Mouse (Mus musculus): ENCODE measurements around the gene Phf8.
"Not testable (repeated sequence)": the region's sequence is repeated elsewhere in the genome, so short reads cannot be mapped to it uniquely, and the experiment has no call there.

Phf8 gene

DNA sequence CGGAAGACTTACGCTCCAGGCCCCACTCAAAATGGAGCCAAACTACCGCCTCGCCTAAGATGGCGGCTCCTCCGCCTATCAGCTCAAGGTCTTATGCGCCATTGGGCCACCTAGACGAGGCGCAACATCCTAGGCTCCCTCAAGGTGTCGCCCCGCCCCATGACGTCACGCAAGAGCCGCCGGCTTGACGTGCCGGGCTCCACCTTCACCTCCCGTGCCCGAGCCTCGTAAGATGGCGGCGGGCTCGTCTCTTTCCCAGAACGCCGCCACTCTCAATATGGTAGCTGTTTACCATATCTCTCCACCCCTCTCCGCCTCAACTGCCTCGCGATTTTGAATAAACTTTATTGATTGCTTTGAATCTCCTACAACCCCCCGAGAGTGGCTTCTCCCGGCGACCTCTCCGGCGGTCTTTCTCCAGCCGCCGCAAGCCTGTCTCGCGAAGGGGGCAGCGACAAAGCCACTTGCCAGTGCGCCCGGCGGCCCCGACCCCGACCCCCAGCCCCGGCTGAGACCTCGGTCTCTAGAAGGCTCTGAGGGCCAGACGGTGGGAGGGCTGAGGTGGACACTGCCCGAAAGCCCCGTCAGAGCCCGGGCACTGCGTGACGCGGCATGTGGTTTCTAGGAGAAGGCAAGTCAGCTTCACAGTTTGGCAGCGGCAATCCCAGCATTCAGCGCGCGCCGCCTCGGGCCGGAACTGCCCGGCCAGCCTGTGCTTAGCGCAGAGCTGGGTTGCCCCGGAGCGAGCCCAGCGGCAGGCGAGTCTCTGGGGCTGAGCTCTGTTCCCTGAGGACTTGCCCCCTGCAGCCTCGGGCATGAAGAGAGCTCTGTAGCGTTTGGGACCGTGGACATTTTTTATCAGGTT lies at the start of gene Phf8:
Phf8 (plus strand) TSS at position 215 of the 865 bp plus-strand sequence.
- in situ Hi-C loops (cut with MboI; ENCODE audit: low sequenced_read_pairs): no loop called here

GRCm38 (mm10) chrX:151488128-151488527 lies 32.3 kb upstream of the Phf8 start:
- in situ Hi-C loops (cut with MboI; ENCODE audit: low sequenced_read_pairs): no loop called here

DNA sequence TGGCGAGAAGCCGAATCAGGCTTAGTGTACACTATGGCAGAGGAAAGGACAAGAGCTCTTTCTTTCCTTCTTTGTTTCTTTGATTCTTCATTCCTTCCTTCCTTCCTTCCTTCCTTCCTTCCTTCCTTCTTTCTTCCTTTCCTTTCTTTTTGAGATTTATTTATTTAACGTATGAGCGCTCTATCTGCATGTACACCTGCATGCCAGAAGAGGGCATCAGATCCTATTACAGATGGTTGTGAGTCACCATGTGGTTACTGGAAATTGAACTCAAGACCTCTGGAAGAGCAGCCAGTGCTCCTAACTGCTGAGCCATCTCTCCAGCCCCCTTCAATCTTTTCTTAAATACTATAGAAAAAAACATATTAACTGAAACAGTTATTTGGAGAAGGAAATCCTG lies 27.2 kb upstream of the Phf8 start:
- in situ Hi-C loops (cut with MboI; ENCODE audit: low sequenced_read_pairs): not testable (repeated sequence)

- in situ Hi-C loops (cut with MboI; ENCODE audit: low sequenced_read_pairs): no loop called here
Measured at GRCm38 (mm10) chrX:151496596-151496995, 23.9 kb upstream of the Phf8 start.

DNA sequence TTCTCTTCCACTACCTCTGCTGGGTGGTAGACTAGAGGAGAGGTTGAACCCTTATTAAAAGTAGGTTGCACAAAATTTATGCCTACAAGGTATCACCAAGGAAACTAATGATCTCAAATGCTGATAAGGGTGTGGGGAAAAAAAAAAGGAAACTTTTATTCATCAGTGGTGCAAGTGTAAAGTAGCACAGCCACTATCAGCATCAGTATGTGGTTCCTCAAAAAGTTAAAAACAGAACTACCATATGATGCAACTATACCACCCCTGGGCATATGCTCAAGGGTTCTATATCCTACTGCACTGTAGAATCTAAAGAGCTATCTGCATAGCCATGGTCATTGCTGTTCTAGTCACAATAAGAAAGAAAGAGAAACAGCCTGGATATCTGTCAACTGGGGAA lies 11.9 kb upstream of the Phf8 start:
- in situ Hi-C loops (cut with MboI; ENCODE audit: low sequenced_read_pairs): no loop called here

DNA sequence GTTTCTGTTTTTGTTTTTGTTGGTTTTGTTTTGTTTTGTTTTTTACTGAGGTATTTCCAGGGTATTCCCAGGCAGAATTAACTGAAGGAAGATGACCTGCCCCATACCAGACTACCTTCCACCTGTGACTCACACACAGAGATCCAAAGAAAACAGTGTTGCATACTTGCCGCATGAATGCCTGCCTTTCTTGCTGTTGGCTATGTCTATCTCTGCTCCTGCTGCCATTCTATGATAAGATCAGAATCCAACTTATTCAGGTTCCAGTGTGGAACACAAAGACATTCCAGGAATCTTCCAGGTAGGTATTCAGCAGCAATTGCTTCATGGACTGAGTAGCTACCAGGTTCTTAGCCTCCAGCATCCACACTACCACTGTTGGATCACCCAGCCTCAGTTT lies 10.6 kb upstream of the Phf8 start:
- in situ Hi-C loops (cut with MboI; ENCODE audit: low sequenced_read_pairs): no loop called here

- in situ Hi-C loops (cut with MboI; ENCODE audit: low sequenced_read_pairs): no loop called here
Measured at GRCm38 (mm10) chrX:151513066-151513465, 7.4 kb upstream of the Phf8 start.

- in situ Hi-C loops (cut with MboI; ENCODE audit: low sequenced_read_pairs): no loop called here
Measured at GRCm38 (mm10) chrX:151513694-151514093, 6.8 kb upstream of the Phf8 start.

GRCm38 (mm10) chrX:151518181-151518580 lies 2.3 kb upstream of the Phf8 start:
- in situ Hi-C loops (cut with MboI; ENCODE audit: low sequenced_read_pairs): no loop called here

DNA sequence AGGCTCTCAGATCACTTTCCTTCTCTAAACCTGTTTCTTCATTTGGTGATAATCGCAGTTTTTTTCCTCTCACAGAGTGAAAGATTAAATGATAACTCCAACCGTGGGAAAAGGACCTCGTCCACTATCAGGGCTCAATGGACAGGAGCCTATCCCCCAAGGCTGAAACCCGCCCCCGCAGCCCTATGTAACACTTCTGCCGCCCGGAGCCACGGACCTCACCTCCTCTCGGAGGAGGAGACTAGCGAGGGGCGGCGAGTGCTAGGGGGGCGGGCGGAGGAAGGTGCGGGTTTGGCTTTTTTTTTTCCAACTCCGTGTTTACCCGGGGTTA lies 380 bp upstream of the Phf8 start:
- in situ Hi-C loops (cut with MboI; ENCODE audit: low sequenced_read_pairs): no loop called here

- in situ Hi-C loops (cut with MboI; ENCODE audit: low sequenced_read_pairs): no loop called here
Measured at GRCm38 (mm10) chrX:151521786-151522522, 1.5 kb downstream of the Phf8 start.

DNA sequence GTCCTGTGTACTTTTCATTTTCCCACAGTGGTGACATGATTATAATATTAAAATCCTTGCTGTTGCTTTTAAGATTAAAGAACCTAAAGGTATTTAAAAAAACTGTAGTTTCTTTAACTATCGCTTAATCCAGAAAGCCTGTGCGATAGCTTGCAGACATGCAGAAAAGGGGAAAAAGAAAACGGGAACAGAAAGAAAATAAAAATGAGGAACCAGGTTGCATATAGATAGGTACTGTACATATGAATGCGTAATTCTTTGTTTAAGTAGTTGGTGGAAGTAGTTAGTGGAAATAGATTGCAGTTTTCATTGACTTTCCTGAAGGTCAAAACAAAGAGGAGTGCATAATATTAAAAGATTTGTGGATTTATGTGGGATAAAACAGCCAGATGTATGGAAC lies 32.9 kb downstream of the Phf8 start:
- in situ Hi-C loops (cut with MboI; ENCODE audit: low sequenced_read_pairs): no loop called here

DNA sequence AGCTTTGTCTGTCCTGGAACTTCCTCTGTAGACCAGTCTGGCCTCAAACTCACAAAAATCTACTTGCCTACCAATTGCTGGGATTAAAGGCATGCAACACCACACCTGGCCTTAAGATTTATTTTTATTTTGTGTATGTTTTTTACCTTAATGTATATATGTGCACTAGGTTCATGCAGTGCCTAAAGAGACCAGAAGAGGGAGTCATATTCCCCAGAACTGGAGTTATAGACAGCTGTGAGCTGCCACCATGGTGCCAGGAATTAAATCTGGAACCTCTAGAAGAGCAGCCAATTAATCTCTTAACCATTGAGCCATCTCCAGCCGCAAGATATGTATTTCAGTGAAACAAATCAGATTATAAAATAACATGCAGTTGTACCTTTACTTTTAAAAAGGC lies 54.7 kb downstream of the Phf8 start:
- in situ Hi-C loops (cut with MboI; ENCODE audit: low sequenced_read_pairs): no loop called here

DNA sequence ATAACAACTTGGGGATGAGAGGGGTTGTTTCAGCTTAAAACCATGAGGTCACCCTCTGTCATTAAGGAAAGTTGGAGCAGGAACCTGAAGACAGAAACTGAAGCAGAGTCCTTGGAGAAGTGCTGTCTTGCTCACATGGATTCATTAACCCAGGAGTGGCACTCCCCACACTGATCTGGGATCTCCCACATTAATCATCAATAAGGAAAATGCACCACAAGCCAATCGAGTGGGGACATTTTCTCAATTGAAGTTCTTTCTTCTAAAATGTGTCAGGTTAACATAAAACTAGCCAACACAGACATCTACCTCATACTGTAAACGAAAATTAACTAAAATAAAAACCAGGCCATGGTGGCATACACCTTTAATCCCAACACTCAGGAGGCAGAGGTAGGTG lies 122.9 kb downstream of the Phf8 start:
- in situ Hi-C loops (cut with MboI; ENCODE audit: low sequenced_read_pairs): no loop called here

- in situ Hi-C loops (cut with MboI; ENCODE audit: low sequenced_read_pairs): no loop called here
Measured at GRCm38 (mm10) chrX:151653744-151654143, 133.3 kb downstream of the Phf8 start.

DNA sequence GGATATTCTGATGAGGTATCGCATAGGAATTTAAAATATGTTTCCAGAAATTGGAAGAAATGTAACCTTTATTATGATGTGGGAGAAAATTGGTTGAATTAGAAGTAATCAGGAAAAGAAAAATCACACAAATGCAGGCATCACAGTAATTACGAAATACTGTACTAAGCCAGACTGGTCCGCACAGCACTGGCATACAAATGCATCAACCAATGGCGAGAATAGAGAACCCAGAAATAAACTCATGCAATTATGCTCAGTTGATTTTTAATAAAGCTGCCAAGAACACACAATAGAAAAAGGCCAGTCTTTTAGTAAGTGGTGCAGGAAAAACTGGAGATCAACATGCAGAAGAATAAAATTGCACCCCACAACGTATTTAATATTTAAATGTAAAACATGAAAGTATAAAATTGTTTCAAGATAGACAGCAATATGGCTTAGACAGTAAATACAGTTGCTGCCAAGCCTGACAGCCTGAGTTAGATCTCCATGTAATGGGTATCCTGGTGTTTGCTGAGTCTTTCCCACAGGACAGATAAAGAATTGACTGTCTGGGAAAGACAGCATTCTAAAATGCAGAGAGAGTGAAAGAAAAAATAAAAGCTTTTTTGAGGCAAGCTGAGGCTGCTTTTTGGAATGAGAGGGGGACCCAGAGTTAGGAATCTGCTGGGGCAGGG lies 154.2 kb downstream of the Phf8 start:
- in situ Hi-C loops (cut with MboI; ENCODE audit: low sequenced_read_pairs): no loop called here
